Mouse (Mus musculus) c-Kit-positive CD71-positive TER-119-negative erythroid progenitor cells, embryonic 14.5 days (primary cell): ENCODE measurements around the gene Gm49403.
"Not testable (repeated sequence)": the region's sequence is repeated elsewhere in the genome, so short reads cannot be mapped to it uniquely, and the experiment has no call there.

ENCODE experiments used
- DNase-seq: peaks from one replicate; pipeline ENCODE4 v3.0.0-alpha.2; 2013; ENCODE audit warnings: low read depth

The Gm49403 gene

DNA sequence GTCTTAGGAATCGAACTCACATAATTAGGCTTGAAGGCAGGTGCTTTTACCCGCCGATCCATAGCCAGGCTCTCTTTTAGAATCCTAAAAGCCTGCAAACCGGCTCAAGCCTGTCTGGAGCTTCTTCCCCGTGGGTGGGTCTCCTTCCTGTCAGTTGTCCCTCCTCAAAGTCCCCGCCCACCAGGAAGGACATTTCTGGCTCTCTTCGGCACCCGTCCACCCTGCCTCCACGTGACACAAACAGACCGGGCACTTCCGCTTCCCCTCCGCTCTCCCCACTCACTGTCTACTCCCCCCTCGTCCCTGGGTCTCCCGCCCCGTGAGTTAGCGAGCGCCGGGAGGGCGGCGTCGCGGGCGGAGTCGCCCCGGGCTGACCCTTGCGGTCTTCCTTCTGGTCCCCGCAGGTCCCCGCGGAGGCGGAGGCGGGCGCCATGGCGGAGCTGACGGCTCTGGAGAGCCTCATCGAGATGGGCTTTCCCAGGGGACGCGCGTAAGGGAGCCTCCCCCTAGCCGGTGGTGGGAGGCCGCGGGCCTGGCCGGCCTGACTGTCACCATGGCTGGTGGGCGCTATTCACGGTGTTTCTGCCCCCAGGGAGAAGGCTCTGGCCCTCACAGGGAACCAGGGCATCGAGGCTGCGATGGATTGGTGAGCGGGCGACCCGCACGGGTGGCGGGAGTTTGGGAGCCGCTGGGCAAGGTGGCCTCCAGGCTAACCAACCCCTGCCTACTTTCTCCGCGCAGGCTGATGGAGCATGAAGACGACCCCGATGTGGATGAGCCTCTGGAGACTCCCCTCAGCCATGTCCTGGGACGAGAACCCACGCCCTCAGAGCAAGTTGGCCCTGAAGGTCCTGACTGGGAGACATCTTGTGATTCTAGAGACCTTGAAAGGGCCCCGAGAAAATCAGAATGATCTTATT, 12.2 kb upstream of the Gm49403 start, which contains the start of gene Ubxn1:
TSS of gene Ubxn1 (plus strand) at position 230 of the 920 bp plus-strand sequence.
- DNase-seq, result peak; percentile 97

DNA sequence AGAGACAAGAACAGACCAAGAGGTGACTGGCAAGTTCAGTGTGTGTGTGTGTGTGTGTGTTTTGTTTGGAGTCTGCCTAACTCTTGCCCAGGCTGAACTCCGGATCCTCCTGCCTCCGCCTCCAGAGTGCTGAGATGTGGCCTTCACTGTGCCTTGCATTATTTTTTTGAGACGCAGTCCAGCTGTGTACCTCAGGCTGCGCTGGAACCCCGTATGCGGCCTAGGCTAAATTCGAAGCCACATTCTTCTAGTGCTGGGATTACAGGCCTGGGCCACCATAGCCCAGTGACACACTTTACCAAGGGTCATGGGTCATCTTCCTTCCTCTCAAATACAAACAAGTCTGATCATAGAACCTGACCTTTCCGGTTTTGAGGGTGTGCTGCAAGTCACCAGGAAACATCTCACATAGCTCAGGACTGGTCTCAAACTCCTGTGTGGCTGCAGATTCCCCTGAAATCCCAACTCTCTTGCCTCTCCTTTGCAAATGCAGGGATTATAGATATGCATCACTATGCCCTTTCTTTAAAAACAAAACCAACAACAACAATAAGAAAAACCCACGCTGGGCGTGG, 11.4 kb upstream of the Gm49403 start:
- no peak for DNase-seq

DNA sequence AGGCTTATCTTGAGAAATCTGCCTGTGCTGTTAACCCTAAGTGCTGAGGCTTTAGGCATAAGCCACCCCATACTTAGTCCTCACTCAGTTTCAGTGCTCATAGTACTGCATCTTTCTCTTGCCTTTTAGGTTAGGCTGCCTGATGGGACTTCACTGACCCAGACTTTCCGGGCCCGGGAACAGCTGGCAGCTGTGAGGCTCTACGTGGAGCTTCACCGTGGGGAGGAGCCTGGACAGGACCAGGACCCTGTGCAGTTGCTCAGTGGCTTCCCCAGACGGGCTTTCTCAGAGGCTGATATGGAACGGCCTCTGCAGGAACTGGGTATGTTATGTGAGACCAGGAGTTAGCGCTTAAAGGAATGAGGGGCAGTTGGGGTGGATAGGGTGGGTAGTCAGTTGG, 8.7 kb upstream of the Gm49403 start:
- DNase-seq, result no peak

DNA sequence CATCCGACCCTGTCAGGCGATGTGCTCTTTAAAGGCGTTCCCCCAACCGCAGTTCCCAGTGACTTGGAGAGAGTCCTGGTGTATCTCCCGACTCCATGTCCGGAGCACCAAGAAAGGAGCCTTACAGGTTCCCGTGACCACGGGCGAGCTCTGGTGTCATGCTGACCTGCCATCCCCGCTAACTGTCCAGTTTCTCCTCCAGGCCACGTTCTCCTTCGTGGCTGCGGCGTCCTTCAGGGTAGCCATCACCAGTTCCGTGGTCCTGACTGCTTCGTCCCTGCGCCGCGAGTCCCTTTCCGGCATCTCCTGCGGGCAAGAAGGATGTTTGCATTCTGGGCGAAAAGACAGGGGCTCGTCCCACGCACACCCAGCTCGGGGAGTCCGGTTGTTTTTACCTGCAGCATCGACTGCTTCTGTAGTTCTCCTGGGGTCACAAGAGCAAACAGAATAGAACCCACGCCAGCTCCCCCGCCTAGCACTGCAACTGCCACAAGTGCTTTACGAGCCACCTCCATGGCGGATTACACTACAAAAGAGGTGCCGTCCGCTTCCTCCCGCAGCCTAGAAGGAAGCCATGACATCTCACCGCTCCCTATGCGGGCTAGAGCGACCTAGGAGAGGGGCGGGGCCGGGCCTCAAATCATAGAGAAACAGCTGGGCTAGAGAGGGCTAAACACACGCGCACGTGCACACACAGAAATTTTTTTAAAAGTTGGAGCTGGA, 3.3 kb upstream of the Gm49403 start, which contains the start of gene Uqcc3:
TSS of gene Uqcc3 (minus strand) at position 613 of the 723 bp plus-strand sequence.
- DNase-seq, result peak; percentile 85

DNA sequence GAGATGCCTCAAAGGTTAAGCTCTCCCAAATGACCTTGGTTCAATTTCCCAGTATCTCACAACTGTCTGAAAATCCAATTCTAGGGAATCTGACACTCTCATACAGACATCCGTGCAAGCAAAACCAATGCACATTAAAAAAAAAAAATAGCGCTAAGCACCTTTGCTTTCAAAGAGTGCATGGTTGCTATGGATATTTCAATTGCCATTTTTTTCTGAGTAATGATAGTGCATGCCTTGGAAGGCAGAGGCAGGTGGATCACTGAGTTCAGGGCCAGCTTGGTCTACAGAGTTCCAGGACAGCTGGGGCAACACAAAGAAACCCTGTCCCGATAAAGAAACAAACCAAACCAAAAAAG, 2.7 kb upstream of the Gm49403 start:
- DNase-seq, result no peak

DNA sequence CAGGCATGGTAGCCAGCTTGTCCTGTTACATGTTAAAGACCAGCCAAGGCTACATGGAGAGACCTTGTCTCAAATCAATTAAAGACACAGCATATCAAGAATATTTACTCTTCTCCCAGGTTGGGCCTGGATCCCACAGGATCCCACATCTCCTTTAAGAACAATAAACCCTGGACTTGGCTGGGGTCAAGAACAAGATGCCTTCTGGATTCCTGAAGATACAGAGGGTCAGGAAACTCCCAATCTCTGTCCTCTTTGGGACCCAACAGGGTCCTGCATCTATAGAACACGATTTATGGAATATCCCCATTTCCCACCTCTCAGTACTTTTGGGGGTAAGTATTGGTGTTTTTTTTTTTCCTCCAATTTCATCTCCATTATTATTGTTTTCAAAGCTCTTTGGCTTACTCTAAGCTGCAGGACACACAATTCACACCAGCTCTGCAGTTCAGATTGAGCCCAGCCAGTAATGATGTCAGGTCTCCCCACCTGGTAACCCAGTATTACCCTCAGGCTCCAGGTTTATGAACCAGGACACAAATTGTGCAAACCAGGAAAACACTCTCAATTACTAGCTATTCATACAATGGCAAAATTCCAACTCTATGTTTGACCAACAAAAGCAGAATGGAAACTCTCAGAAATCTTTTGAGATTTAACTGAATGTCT, 3.3 kb downstream of the Gm49403 start:
- no peak for DNase-seq

DNA sequence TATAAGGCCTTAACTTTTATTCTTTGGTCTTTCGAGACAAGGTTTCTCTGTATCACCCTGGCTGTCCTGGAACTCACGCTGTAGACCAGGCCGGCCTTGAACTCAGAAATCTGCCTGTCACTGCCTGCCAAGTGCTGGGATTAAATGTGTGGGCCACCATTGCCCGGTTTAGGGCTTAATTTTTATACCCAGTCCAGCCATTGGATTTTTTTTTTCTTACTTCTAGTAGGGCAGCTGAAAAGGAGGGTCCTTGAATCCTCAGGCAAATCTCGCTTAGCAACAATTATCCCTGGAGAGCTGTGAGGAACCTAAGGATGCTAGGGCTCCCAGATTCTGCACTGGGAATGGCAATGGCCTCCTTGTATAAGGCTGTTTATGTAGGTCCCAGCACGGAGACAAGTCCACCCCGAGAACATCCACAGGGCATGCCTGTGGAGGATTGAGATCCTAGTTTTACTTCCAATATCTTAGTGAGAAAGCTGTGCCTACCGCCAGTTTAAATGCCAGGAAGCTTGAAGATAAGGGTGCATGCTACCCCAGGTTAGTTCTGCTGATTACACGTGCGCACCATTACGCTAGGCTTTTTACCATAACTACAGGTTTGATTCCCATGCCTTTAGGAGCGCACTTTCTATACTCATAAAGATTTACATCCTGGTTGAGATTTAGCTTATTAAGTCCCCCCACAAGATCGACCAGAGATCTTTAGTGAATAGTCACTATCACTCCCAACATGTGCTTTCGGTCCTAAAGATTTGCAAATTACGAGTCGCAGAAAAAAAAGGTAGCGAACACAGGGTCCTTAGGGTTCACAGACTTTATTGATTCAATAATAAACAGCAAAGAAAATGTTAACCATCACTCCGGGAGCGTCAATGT, 4.1 kb downstream of the Gm49403 start:
- DNase-seq, result no peak

DNA sequence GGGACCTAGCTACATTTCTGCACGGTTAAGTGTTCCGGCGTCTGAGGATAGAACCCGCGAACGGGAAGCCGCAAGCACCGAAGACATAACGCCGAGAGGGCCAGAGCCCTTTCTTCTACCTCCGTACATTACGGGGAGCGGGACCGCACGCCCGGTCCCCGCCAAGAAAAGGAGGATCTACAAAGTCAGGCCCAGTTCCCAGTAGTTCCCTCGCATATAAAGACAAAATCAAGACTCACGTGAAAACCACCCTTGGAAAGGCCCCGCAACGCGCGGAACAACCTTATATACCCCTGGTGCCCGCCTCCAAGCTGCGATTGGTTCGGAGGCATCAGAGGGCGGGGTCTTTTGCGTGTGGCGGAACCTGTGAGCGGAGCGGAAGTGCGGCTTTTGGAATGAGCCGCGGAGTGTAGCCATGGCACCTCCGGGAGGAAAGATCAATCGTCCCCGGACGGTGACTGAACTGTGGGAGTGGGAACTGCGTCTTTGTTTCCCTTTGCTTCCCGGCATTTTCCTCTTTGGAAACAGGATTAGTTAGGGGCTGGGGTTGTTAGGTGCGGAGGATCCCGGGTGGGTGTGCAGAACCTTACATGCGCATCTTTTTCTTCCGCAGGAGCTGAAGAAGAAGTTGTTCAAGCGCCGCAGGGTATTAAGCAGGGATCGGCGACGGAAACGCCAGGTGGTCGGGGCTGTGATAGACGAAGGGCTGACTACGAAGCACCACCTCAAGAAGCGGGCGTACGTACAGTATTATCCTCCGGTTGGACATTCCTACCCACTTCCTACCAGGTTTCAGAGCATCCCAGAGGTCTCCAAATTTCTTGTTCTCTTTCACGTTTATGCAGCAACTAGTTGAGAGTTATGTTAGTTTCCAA, 5.0 kb downstream of the Gm49403 start, which contains the start of the genes 1810009A15Rik and Gm49416:
TSS of gene 1810009A15Rik (plus strand) at position 343 of the 875 bp plus-strand sequence.
TSS of gene Gm49416 (plus strand) at position 416 of the 875 bp plus-strand sequence.
- peak; percentile 95 for DNase-seq

DNA sequence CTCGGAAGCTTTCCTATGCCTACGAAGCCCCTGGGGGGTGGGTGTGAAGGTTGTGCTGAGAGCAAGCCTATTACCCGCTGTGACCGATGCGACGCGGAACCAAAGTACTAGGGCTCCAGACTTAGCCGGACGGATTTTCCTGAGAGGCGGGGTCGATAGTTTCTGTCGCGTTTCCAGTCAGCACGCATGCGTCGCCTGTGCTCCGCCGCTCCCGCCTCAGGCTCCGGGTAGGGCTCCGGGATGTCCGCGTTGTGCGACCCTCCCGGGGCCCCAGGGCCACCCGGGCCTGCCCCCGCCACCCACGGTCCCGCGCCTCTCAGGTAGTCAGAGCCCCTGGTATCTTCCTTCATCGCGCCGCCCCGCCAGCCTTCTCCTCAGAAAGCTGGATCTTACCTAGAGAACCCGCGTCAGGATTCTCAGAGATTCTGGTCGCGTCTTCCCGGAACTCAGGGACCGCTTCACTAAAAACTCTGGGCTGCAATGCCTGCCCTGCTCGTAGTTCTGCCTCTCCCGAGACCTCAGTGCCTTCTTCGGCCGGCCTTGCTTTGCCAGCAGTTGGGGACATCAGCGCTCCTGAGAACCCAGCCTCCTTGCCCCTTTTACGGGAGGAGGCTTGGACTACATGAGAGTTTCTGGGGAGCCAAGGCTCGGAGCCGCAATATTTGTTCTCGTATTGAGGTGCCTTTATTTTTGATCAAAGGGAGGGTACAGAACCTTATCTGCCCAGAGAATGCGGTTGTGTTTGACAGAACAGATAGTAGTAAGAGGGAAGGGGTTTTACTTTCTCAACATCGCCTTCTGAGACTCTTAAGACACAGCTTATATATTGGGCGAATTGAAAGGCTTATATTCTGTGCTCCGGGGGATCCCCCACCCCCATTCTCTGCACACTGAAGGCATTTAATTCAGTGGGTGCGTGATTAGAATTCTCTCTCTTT, 9.4 kb downstream of the Gm49403 start, which contains the start of gene Ints5:
TSS of gene Ints5 (plus strand) at position 177 of the 938 bp plus-strand sequence.
- DNase-seq, result peak; percentile 90

DNA sequence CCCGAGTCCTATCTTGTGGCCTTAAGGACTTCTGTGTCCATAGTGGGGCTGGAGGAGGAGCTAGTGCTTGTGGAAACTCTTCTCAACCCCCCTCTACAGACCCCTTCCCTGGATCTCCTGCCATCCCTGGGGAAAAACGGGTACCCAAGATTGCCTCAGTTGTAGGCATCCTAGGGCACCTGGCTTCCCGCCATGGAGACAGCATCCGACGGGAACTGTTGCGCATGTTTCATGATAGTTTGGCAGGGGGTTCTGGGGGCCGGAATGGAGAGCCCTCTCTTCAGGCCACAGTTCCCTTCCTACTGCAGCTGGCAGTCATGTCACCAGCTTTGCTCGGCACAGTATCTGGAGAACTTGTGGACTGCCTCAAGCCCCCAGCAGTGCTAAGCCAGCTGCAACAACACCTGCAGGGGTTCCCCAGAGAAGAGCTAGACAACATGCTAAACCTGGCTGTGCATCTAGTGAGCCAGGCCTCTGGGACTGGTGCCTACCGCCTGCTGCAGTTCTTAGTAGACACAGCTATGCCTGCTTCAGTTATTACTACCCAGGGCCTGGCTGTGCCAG, 11.7 kb downstream of the Gm49403 start:
- no peak for DNase-seq

DNA sequence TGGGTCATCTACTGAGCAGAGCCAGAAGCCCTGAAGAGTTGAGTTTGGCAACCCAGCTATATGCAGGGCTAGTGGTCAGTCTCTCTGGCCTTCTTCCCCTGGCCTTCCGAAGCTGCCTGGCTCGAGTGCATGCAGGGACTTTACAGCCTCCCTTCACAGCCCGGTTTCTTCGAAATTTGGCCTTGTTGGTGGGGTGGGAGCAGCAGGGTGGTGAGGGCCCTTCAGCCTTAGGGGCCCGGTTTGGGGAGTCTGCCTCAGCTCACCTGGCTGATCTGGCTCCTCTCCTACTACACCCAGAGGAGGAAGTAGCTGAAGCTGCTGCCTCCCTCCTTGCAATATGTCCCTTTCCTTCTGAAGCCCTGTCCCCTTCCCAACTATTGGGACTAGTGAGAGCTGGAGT, 12.5 kb downstream of the Gm49403 start:
- DNase-seq, result not testable (repeated sequence)

DNA sequence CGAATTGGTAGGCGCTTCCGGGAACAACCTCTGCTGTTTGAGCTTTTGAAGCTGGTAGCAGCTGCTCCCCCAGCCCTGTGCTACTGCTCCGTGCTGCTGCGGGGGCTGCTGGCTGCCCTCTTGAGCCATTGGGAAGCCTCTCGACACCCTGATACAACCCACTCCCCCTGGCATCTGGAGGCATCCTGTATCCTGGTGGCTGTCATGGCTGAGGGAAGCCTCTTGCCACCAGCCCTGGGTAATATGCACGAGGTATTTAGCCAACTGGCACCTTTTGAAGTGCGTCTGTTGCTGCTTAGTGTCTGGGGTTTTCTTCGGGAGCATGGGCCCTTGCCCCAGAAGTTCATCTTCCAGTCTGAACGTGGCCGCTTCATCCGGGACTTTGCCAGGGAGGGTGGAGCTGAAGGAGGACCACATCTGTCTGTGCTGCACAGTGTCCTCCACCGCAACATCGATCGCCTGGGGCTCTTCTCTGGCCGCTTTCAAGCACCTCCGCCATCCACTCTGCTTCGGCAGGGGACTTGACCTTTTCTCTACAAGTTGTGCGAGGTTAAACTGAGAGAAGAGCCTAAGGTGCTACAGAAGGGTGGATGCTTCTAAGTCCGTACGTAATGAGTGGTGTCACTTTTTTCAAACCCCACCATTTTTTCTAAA, 13.6 kb downstream of the Gm49403 start:
- not testable (repeated sequence) for DNase-seq

DNA sequence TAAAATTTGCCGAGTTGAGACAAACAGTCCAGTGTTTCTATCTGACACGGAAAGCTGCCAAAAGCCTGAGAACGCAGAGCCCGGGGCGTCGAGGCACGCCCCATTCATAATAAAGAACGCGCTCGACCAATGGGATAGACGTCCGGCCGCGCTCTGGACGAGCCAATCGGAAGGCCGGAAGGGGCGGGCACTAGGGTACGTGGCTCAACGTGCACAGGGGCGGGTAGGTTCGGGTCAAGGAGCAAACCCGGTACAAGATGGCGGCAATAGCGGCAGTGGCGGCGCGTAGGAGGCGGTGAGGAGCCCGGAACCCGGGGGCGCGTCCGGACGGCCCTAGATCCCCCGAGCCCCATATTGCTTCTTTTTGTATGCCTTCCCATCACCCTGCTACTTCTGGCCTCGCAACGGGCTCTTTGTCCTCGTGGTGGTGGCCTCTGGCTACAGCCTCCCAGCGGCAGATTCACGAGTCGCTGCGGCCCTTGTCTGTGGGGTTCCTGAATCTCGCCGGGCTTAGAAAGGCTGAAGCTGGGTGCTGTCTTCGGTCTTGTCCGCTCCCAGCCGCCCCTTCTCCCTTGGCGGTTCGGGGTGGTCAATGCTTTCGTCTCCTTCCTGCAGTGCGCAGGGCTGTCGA, 14.2 kb downstream of the Gm49403 start, which contains the start of gene Ganab:
TSS of gene Ganab (plus strand) at position 207 of the 631 bp plus-strand sequence.
- DNase-seq, result peak; percentile 96

DNA sequence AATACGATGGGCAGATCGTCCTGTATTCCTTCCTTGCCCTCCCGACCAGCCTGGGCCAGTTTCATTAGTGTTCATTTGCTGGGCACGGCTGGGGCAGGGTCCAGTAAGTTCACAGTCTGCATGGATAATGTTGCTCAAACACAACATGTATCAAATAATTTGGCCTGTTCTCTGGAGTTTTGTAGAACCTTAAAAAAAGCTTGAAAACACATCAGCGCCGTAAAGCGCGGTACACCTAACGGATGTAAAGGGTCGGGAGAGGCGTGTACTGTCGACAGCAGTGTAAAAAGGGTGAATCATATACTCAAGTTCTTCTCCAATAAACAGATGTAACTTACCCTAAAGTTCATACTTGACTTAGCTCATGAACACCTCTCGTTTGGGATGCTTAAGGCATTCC, 14.8 kb downstream of the Gm49403 start:
- no peak for DNase-seq

DNA sequence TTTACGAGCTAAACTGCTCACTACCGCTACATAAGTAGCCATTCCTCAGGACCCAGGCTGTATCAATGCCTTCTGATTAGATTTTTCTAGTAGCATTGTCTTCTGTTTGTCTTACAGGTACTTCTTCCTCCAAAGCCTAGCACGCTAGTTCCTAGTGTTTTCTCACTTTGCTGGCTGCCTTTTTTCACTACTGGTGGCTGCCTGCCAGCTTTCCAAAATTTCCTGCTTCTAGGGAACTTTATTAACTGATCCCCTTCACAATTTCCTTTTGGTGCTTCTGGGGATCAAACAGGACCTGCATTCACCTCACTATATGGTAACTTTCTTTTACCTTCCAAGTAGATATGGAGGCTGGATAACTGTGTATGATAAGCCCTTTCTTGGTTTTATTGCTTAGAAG, 15.3 kb downstream of the Gm49403 start:
- no peak for DNase-seq

DNA sequence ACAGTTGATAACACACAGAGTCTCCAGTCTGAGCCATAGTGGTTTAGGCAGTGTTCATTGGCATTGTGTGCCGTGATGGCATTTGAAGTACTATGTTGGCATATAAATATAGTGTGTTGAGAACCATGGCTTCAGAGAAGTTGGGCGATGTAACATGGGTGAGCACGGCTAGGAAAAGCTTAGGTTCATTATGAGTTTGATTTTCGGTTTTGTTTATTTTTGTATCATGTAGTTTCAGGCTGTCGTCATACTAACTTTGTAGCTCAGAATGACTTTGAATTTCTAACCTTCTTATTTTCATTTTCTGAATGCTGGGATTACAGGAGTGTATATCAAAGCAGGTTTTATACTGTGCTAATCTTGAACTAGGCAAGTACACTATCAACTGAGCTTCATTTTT, 19.7 kb downstream of the Gm49403 start:
- no peak for DNase-seq

DNA sequence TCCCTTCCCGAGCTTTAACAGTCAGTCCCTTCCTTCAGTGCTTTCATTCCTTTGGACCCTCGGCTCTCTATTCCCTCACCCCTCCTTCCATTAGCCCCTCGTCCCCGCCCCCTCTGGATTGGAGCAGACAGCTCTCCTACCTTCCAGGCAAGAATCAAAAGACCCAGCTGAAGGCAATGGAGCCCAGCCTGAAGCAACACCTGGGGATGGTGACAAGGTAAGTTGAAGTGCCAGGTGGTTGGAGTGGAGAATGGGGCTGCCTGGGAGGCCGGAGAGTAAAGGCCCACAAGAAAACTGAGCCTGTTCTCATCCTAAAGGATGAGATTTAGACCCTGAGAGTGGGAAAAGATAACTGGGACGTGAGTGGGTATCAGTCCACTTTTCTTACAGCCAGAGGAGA, 24.8 kb downstream of the Gm49403 start:
- DNase-seq, result no peak
